Mouse (Mus musculus) R1 (cell line): Measurements from ENCODE around the gene Olfr1532-ps1.
"Not testable (repeated sequence)": the region's sequence is repeated elsewhere in the genome, so short reads cannot be mapped to it uniquely, and the experiment has no call there.

Experiments
- DNase-seq: peaks from one replicate; pipeline ENCODE4 v3.0.0-alpha.2; 2018; ENCODE audit warnings: low read depth, low spot score

Gene Olfr1532-ps1

DNA sequence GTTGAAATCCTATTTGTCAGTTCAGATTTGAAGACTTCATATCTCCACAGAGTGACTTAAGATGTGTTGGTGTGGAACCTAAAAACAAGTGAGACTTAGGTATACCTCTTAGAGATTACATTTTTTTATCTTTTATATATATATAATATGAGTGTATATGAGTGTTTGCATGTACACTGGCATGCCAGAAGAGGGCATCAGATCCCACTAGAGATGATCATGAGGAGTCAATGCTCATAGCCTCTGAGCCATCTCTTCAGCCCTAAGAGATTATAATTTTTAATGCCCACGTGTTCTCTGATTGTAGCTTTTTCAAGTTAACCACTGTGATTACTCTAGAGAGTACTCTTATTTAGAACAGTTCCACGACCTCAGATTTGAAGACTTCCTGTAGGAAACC, at the start of gene Olfr1532-ps1:
Gene Olfr1532-ps1 (plus strand): TSS at position 326 of the 400 bp plus-strand sequence.
- no peak for DNase-seq

DNA sequence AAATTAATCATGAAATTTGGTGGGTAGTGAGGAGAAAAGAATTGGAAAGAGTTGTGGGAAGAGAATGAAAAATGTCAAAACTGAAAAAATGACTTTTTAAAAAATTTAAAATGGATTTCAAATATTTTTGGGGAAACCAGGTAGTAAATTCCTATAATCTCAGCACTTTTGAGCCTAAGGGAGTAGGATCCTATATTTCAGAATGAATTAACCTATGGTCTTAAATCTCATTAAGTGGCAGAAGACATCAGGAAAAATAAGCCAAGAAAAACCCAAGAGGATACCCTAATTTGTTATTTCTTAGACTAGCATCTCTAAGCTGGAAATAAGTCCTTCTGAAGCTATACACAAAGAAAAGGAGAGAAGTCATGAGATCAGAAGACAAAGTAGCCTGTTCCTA, 44.9 kb upstream of the Olfr1532-ps1 start, which contains the start of gene Olfr704:
Gene Olfr704 (plus strand): TSS at position 301 of the 400 bp plus-strand sequence.
- no peak for DNase-seq

DNA sequence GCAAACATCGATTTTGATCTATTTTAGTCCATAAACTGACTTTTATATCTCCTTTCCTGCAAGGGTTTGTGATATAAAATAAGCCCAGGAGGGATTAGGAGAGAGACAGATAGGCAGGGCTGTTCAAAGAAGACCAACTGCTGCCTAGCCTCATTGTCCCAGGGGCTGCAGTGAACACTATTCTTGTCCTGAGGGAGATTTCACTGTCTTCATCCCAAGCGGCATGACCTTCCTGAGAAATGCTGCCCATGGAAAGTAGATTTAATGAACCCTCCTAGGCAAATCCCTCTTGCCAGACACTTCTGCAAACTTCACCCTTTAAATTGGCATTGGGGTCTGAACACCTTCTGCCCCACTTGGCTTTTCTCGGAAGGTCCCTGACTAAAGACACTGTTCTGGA, 31.0 kb upstream of the Olfr1532-ps1 start, which contains the start of gene Olfr705:
Gene Olfr705 (minus strand): TSS at position 101 of the 400 bp plus-strand sequence.
- DNase-seq, result no peak

GRCm38 (mm10) chr7:106888062-106888461, 19.7 kb upstream of the Olfr1532-ps1 start, which contains the start of gene Olfr706:
Olfr706 (minus strand) TSS chr7:106888162.
- DNase-seq, result no peak

- DNase-seq, result not testable (repeated sequence)
Measured at GRCm38 (mm10) chr7:106901141-106901540, 6.7 kb upstream of the Olfr1532-ps1 start, which contains the start of gene Olfr707. Olfr707 (minus strand) TSS chr7:106901241.

GRCm38 (mm10) chr7:106920961-106921360, 13.2 kb downstream of the Olfr1532-ps1 start:
- not testable (repeated sequence) for DNase-seq

- DNase-seq, result no peak
Measured at GRCm38 (mm10) chr7:106932119-106932518, 24.3 kb downstream of the Olfr1532-ps1 start, which contains the start of gene Olfr709-ps1. Olfr709-ps1 (minus strand) TSS chr7:106932219.

DNA sequence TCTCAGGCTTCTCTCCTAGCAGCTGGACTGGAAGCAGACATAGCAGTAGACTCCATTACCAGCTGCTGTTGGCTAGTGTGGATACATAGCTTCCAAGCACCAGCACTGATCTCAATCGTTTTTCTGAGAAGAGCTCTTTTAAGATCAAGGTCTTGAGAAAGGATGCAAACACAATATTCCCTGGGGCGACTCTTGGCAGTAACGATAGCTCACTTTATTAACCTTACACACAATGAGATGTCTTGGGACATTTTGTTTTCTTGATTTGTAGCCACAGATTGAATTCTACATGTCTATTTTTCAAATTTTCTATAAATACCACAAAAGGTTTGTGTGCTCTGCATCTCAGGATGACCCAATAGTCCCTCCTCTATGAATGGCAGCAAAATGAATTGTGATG, 40.4 kb downstream of the Olfr1532-ps1 start, which contains the start of gene Olfr710:
Gene Olfr710 (minus strand): TSS at position 101 of the 400 bp plus-strand sequence.
- DNase-seq, result no peak

- no peak for DNase-seq
Measured at GRCm38 (mm10) chr7:106963837-106964236, 56.0 kb downstream of the Olfr1532-ps1 start, which contains the start of gene Olfr6. Olfr6 (minus strand) TSS chr7:106963937.
